Mouse (Mus musculus) gastrocnemius, postnatal 36 days (tissue): ENCODE data around the gene Ppfia3. TPM values are rescaled to one million over a fixed set of nuclear protein-coding genes. Genes with fewer than 3 reads are reported as not detected.
"Not testable (repeated sequence)": the region's sequence is repeated elsewhere in the genome, so short reads cannot be mapped to it uniquely, and the experiment has no call there.

Source experiments
- DNase-seq, 2 experiments: peaks; one replicate each; pipeline ENCODE4 v3.0.0; 2022
- intact Hi-C: fragments of 180-260 bp; cut with DNase I; formaldehyde crosslinking; loops from one replicate; pipeline ENCODE4 v1.15.1; 2025
- long read RNA-seq, 2 experiments: library from polyadenylated mRNA; stranded (forward); transcript quantifications; one replicate each; pipeline ENCODE4 v2.0.0; 2021
- total RNA-seq, 2 experiments: library from RNA; stranded (reverse); gene quantifications; 2 replicates each; pipeline ENCODE4 v1.2.3; 2021

The Ppfia3 gene
- under 1 TPM; 0.07 to 0.08 TPM for total RNA-seq
- long read RNA-seq, experiment 1, partial matches to known transcripts: 0 of 1 reads
- long read RNA-seq, experiment 1, other reads (novel, unspliced or antisense): 1 of 1 reads
- long read RNA-seq, experiment 2: 0 reads

GRCm38 (mm10) chr7:45366652-45367019, at the start of gene Ppfia3:
Ppfia3 (minus strand) TSS chr7:45367019.
- no peak for DNase-seq
- intact Hi-C loops: no loop called here

GRCm38 (mm10) chr7:45415636-45416035, 48.8 kb upstream of the Ppfia3 start:
- no peak for DNase-seq
- intact Hi-C loops: no loop called here

- no peak for DNase-seq
- intact Hi-C loops: no loop called here
These were observed 48.0 kb upstream of the Ppfia3 start for GRCm38 (mm10) chr7:45414740-45415224.

DNA sequence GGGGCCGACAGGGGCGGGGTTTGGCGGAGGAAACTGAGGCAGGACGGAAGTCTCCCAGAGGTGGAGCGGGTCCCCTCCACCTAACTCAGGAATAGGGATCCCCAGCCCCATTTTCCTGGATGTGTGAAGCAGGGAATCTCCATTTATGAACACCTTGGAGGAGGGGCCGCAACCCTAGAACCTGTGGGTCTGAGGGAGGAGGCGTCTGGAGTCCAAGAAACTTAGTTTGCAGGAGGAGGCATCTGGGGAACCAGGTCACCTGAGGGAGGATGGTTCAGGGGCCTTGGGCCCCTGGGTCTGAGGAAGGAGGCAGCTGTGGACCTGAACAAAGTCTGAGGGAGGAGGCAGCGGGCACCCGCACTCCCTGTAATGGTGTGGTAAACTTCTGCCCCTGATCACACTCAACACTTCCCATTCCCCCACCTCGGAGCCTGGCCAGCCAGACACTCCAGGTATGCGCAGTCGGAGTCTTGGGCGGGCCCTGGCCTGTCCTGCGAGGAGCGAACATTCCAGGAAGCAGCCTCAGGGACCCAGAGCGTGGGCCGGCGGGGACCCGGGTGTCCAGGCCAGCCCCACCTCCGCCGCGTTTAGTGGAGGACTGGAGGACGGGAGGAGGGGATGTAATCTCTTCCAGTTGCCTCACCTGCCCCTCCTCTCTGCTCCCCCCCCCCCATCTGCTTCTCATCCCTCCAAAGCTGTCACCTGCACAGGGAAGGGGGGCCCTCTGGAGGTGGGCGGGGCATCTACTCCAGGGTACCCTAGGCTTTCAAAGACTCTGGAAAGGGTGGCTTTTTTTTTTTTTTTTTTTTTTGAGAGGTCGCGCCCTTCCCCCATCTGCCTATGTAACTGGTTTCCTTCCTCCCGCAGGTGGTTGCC, 47.3 kb upstream of the Ppfia3 start:
- intact Hi-C loops: no loop called here
- DNase-seq: no peak

DNA sequence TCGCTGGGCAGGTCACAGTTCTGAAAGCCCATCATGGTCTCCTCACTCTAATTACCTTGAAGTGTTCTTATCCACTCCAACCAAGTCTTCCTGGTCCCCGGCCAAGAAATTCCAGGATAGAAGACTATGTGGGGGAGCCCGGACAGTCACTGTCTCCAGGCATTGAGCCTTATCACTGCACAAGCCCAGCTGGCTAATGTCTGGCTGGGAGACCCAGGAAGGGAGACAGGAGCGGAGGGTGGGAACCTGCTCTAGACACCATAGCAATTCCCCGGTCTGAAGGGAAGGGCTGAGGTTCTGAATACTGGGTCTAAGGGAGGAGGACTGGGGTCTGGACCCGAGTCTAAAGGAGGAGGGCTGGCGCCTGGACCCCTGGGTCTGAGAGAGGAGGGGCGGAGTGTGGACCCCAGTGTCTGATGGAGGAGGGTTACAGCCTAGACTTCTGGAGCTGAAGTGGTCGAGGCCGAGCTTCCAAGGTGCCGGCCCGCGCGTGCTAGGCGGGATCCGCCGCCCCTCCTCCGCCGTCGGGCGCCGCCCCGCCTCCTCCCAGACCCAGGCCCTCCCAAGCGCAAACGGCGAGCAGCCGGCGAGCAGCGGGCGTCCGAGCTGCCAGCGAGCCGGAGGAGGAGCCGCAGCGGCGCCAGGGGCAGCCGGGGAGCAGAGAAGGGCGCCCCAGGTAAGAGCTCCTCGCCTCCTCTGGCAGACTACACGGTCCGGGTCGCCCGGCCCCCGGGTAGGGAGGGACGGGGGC, 46.5 kb upstream of the Ppfia3 start, which contains the start of gene Ntf5:
Gene Ntf5, plus strand, starts transcription at position 583 of the 751 bp plus-strand sequence.
- intact Hi-C loops: no loop called here
- DNase-seq: no peak

DNA sequence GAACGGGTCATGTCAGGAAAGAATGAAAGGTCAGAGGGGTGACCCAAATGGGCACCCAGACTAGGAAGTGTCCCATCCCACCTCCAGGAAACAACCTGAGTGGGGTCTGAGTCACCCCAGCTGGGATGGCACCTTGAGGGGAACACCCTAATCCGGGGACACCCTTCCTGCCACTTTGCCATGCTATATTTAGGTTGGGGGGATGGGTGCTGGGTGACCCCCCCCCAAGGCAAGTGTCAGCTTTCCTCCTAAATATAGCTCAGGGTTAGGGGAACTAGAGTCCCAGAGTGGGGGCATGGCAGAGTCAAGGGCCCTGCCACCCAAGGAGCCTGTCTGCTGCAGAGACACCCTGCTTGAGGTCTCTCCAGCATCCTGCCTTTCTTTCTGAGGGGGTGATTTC, 45.6 kb upstream of the Ppfia3 start:
- intact Hi-C loops: no loop called here
- DNase-seq: peak in 1 of 2 experiments; percentile 40

- DNase-seq: no peak
- intact Hi-C loops: no loop called here
These were observed 42.8 kb upstream of the Ppfia3 start for GRCm38 (mm10) chr7:45409497-45410163.

- DNase-seq: no peak
- intact Hi-C loops: no loop called here
These were observed 42.1 kb upstream of the Ppfia3 start for GRCm38 (mm10) chr7:45408949-45409348.

- intact Hi-C loops: no loop called here
- DNase-seq: no peak
These were observed 41.5 kb upstream of the Ppfia3 start for GRCm38 (mm10) chr7:45408351-45408750.

- DNase-seq: no peak
- intact Hi-C loops: no loop called here
These were observed 41.0 kb upstream of the Ppfia3 start for GRCm38 (mm10) chr7:45407836-45408235.

GRCm38 (mm10) chr7:45406157-45407156, 39.6 kb upstream of the Ppfia3 start:
- peak; percentile 67 to 72 for DNase-seq
- intact Hi-C loops: loop anchor here (1.0 kb wide), 1 partner anchor 32 kb away; the partner anchor contains the start of gene Ruvbl2

DNA sequence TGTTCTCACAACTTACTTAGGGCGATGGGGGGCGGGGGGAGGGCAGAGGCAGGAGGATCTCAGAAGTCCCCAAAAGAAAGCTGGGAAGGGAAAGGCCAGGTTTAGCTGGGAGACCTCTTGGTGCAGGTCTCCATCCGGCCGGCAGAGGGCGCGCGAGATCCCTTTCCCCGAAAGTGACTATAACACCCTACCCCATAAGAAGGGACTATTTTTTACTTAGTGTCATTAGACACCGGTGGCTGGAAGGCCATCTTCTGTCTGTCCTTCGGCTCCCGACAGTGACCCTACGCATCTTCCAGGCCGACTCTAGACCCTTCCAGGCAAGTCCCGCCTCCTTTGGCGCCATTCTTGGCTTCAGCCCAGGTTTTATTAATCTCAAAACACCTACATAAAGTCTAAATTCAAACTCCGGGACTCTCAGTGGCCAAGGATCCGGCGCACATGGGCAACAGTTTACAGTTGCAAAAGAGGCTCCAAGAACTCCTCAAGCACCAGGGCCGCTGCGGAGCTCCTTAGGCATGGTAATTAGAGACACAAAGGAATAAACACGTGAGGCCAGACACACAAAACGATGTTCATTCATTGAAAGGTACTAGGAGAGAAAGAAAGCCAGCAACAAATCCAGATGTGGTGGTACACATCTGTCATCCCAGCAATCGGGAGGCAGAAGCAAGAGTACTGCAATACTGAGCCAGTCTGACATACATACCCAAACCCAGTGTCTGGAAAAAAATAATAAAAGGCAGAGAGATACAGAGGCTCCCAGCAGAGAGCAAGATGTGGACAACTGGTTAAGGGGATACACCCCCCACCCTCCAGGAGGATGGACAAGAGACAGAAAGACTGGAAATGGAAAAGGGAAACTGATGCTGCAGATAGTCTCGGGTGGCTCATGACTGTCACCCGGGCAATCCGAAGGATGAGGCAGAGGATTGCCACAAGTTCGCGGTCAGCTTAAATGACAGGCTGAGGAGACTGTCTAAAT, 38.6 kb upstream of the Ppfia3 start, which contains the start of gene Kcna7:
Gene Kcna7, plus strand, starts transcription at position 563 of the 985 bp plus-strand sequence.
- peak; percentile 74 to 80 for DNase-seq
- intact Hi-C loops: loop anchor here (1.0 kb wide), 1 partner anchor 33 kb away; the partner anchor contains the start of gene Ruvbl2

DNA sequence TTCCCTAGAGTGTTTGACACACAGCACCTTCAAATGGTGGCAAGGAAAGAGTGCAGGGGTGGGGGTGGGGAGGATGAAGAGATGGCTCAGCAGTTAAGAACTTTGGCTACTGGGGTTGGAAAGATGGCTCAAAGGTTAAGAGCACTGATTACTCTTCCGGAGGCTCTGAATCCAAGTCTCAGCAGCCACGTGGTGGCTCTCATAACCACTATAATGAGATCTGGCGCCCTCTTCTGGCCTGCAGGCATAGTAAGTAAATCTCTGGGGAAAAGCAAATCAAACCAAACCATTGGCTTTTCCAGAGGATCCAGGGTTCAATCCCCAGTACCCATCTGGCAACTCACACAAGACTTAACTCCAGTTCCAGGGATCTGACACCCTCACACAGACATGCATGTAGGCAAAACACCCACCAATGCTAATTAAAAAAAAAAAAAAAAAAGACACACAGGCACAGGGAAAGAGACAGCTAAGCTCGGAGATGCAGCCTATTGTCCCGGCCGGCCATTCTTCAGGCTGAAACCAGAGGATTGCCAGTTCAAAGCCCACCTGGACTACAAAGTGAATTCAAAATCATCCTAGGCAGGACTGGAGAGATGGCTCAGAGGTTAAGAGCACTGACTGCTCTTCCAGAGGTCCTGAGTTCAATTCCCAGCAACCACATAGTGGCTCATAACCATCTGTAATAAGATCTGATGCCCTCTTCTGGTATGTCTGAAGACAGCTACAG, 36.9 kb upstream of the Ppfia3 start:
- intact Hi-C loops: no loop called here
- DNase-seq: peak in 1 of 2 experiments; percentile 57

GRCm38 (mm10) chr7:45401521-45402085, 34.8 kb upstream of the Ppfia3 start:
- intact Hi-C loops: no loop called here

DNA sequence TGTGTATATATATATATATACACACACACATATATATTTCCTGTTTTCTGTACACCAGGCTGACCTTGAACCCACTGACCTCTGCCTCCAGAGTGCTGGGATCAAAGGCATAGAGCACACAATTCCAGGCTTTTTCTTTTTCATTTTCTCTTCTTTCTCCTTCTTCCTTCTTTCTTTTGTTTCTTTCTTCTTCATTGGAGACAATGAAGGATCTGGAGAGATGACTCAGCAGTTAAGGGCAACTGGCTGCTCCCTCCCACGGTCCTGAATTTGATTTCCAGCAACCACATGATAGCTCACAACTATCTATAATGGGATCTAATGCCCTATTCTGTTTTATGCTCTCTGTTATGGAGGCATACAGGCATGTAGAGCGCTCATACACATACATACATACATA, 30.0 kb upstream of the Ppfia3 start:
- intact Hi-C loops: loop anchor here (5.0 kb wide), 1 partner anchor 94 kb away; no protein-coding TSS in a partner anchor

More at GRCm38 (mm10) chr7:45401521-45402085, 34.8 kb upstream of the Ppfia3 start:
- DNase-seq: no peak

GRCm38 (mm10) chr7:45396337-45396775, 29.5 kb upstream of the Ppfia3 start:
- intact Hi-C loops: loop anchor here (5.0 kb wide), 1 partner anchor 94 kb away; no protein-coding TSS in a partner anchor
- not testable (repeated sequence) for DNase-seq

More for the DNA sequence above, 30.0 kb upstream of the Ppfia3 start:
- DNase-seq: no peak
